Mouse (Mus musculus): ENCODE measurements around the gene Mbd6. TPM values are rescaled to one million over a fixed set of nuclear protein-coding genes. Genes with fewer than 3 reads are reported as not detected.

The Mbd6 gene
- polyA plus RNA-seq, 1 experiment from 2014 or later, result 12.6 TPM

GRCm38 (mm10) chr10:127287271-127287935, 1.4 kb downstream of the Mbd6 start:
- Histone ChIP-seq H3K9ac (ENCODE audit: low read depth, low read length) (peak overlapping the region; percentile 81), H3K4me1 (ENCODE audit: control insufficient read depth, insufficient read depth, low read length) (peaks cover 37% of the 10 kb centered on the region), H3K9me3 (replicated peaks; ENCODE audit: control insufficient read depth, low read length, poor library complexity, severe bottlenecking) (no peaks in the 10 kb centered on the region), H3K36me3 (ENCODE audit: control insufficient read depth, insufficient read depth, low read length) (peaks cover 22% of the 10 kb centered on the region), H3K27me3 (ENCODE audit: control insufficient read depth, insufficient read depth, low read depth, low read length) (no peaks in the 10 kb centered on the region), H3K4me3 (ENCODE audit: low read depth, low read length) (peak overlapping the region; percentile 63), H3K27ac (ENCODE audit: low read length) (peak overlapping the region; percentile 96), H3K4me2 (ENCODE audit: low read length) (peak overlapping the region; percentile 72)
- WGBS, result 64% methylated on average over 15 of the region's 15 CpGs
- no peak for ATAC-seq

GRCm38 (mm10) chr10:127286730-127287129, 2.1 kb downstream of the Mbd6 start:
- peaks cover 28% of the 10 kb centered on the region for H3K36me3 ChIP-seq (ENCODE audit: control insufficient read depth, insufficient read depth, low read length)
- no peak overlapping the region for H3K27ac ChIP-seq (ENCODE audit: low read length)
- no peak for ATAC-seq
- no peaks in the 10 kb centered on the region for H3K27me3 ChIP-seq (ENCODE audit: control insufficient read depth, insufficient read depth, low read depth, low read length)
- peak overlapping the region; percentile 72 for H3K4me2 ChIP-seq (ENCODE audit: low read length)
- 46% methylated on average over 7 of the region's 7 CpGs for WGBS
- H3K4me1 ChIP-seq (ENCODE audit: control insufficient read depth, insufficient read depth, low read length), result peaks cover 31% of the 10 kb centered on the region
- H3K4me3 ChIP-seq (ENCODE audit: low read depth, low read length), result 0 out of 2 replicates have a peak overlapping the region, but pooled peaks have one; percentile 63
- H3K9me3 ChIP-seq (replicated peaks; ENCODE audit: control insufficient read depth, low read length, poor library complexity, severe bottlenecking), result no peaks in the 10 kb centered on the region
- H3K9ac ChIP-seq (ENCODE audit: low read depth, low read length), result peak overlapping the region; percentile 81

- no peaks in the 10 kb centered on the region for H3K9me3 ChIP-seq (replicated peaks; ENCODE audit: control insufficient read depth, low read length, poor library complexity, severe bottlenecking)
- no peak overlapping the region for H3K27ac ChIP-seq (ENCODE audit: low read length)
- peak overlapping the region; percentile 81; the same call in 1 of the 2 replicates for H3K9ac ChIP-seq (ENCODE audit: low read depth, low read length)
- H3K4me1 ChIP-seq (ENCODE audit: control insufficient read depth, insufficient read depth, low read length), result peaks cover 26% of the 10 kb centered on the region
- no peak for ATAC-seq
- peaks cover 32% of the 10 kb centered on the region for H3K36me3 ChIP-seq (ENCODE audit: control insufficient read depth, insufficient read depth, low read length)
- H3K27me3 ChIP-seq (ENCODE audit: control insufficient read depth, insufficient read depth, low read depth, low read length), result no peaks in the 10 kb centered on the region
- 79% methylated on average over 6 of the region's 7 CpGs for WGBS
- no peak overlapping the region for H3K4me3 ChIP-seq (ENCODE audit: low read depth, low read length)
- peak overlapping the region; percentile 72 for H3K4me2 ChIP-seq (ENCODE audit: low read length)
Observed at GRCm38 (mm10) chr10:127286194-127286593, 2.6 kb downstream of the Mbd6 start.

GRCm38 (mm10) chr10:127285644-127286043, 3.2 kb downstream of the Mbd6 start:
- Histone ChIP-seq H3K27ac (ENCODE audit: low read length) (no peak overlapping the region), H3K36me3 (ENCODE audit: control insufficient read depth, insufficient read depth, low read length) (peaks cover 32% of the 10 kb centered on the region), H3K4me2 (ENCODE audit: low read length) (no peak overlapping the region), H3K4me3 (ENCODE audit: low read depth, low read length) (no peak overlapping the region), H3K9ac (ENCODE audit: low read depth, low read length) (peak overlapping the region; percentile 11; the same call in 1 of the 2 replicates), H3K4me1 (ENCODE audit: control insufficient read depth, insufficient read depth, low read length) (peaks cover 26% of the 10 kb centered on the region), H3K9me3 (replicated peaks; ENCODE audit: control insufficient read depth, low read length, poor library complexity, severe bottlenecking) (no peaks in the 10 kb centered on the region), H3K27me3 (ENCODE audit: control insufficient read depth, insufficient read depth, low read depth, low read length) (no peaks in the 10 kb centered on the region)
- no peak for ATAC-seq
- 65% methylated on average over 13 of the region's 13 CpGs for WGBS

GRCm38 (mm10) chr10:127284724-127285500, 3.9 kb downstream of the Mbd6 start:
- H3K27me3 ChIP-seq (ENCODE audit: control insufficient read depth, insufficient read depth, low read depth, low read length), result no peaks in the 10 kb centered on the region
- H3K4me2 ChIP-seq (ENCODE audit: low read length), result no peak overlapping the region
- peaks cover 32% of the 10 kb centered on the region for H3K36me3 ChIP-seq (ENCODE audit: control insufficient read depth, insufficient read depth, low read length)
- WGBS, result 76% methylated on average over 11 of the region's 11 CpGs
- no peak overlapping the region for H3K4me3 ChIP-seq (ENCODE audit: low read depth, low read length)
- no peak for ATAC-seq
- no peaks in the 10 kb centered on the region for H3K9me3 ChIP-seq (replicated peaks; ENCODE audit: control insufficient read depth, low read length, poor library complexity, severe bottlenecking)
- no peak overlapping the region; the same call in 1 of the 2 replicates for H3K9ac ChIP-seq (ENCODE audit: low read depth, low read length)
- peaks cover 26% of the 10 kb centered on the region for H3K4me1 ChIP-seq (ENCODE audit: control insufficient read depth, insufficient read depth, low read length)
- H3K27ac ChIP-seq (ENCODE audit: low read length), result no peak overlapping the region

GRCm38 (mm10) chr10:127284105-127284622, 4.7 kb downstream of the Mbd6 start:
- Histone ChIP-seq H3K27me3 (ENCODE audit: control insufficient read depth, insufficient read depth, low read depth, low read length) (no peaks in the 10 kb centered on the region), H3K36me3 (ENCODE audit: control insufficient read depth, insufficient read depth, low read length) (peaks cover 36% of the 10 kb centered on the region), H3K4me1 (ENCODE audit: control insufficient read depth, insufficient read depth, low read length) (peaks cover 24% of the 10 kb centered on the region), H3K4me2 (ENCODE audit: low read length) (no peak overlapping the region), H3K9me3 (replicated peaks; ENCODE audit: control insufficient read depth, low read length, poor library complexity, severe bottlenecking) (no peaks in the 10 kb centered on the region), H3K9ac (ENCODE audit: low read depth, low read length) (no peak overlapping the region), H3K4me3 (ENCODE audit: low read depth, low read length) (no peak overlapping the region), H3K27ac (ENCODE audit: low read length) (no peak overlapping the region)
- no peak for ATAC-seq
- 93% methylated on average over 7 of the region's 7 CpGs for WGBS

- Histone ChIP-seq H3K36me3 (ENCODE audit: control insufficient read depth, insufficient read depth, low read length) (peaks cover 43% of the 10 kb centered on the region), H3K27ac (ENCODE audit: low read length) (no peak overlapping the region), H3K9me3 (replicated peaks; ENCODE audit: control insufficient read depth, low read length, poor library complexity, severe bottlenecking) (no peaks in the 10 kb centered on the region), H3K4me3 (ENCODE audit: low read depth, low read length) (no peak overlapping the region), H3K9ac (ENCODE audit: low read depth, low read length) (no peak overlapping the region), H3K4me2 (ENCODE audit: low read length) (no peak overlapping the region), H3K27me3 (ENCODE audit: control insufficient read depth, insufficient read depth, low read depth, low read length) (no peaks in the 10 kb centered on the region), H3K4me1 (ENCODE audit: control insufficient read depth, insufficient read depth, low read length) (peaks cover 20% of the 10 kb centered on the region)
- WGBS, result 89% methylated on average over 13 of the region's 13 CpGs
- ATAC-seq, result no peak
Observed at GRCm38 (mm10) chr10:127282620-127283215, 6.1 kb downstream of the Mbd6 start.

- H3K9me3 ChIP-seq (replicated peaks; ENCODE audit: control insufficient read depth, low read length, poor library complexity, severe bottlenecking), result no peaks in the 10 kb centered on the region
- H3K4me1 ChIP-seq (ENCODE audit: control insufficient read depth, insufficient read depth, low read length), result peaks cover 6% of the 10 kb centered on the region
- no peak overlapping the region for H3K4me2 ChIP-seq (ENCODE audit: low read length)
- no peak overlapping the region for H3K27ac ChIP-seq (ENCODE audit: low read length)
- 83% methylated on average over 8 of the region's 8 CpGs for WGBS
- H3K9ac ChIP-seq (ENCODE audit: low read depth, low read length), result no peak overlapping the region
- no peak for ATAC-seq
- peaks cover 53% of the 10 kb centered on the region for H3K36me3 ChIP-seq (ENCODE audit: control insufficient read depth, insufficient read depth, low read length)
- H3K4me3 ChIP-seq (ENCODE audit: low read depth, low read length), result no peak overlapping the region
- H3K27me3 ChIP-seq (ENCODE audit: control insufficient read depth, insufficient read depth, low read depth, low read length), result no peaks in the 10 kb centered on the region
Observed at GRCm38 (mm10) chr10:127281316-127281715, 7.5 kb downstream of the Mbd6 start.

Measured in midbrain, embryonic 16.5 days (tissue).